Mouse (Mus musculus): ENCODE measurements around the gene Galnt2. TPM values are rescaled to one million over a fixed set of nuclear protein-coding genes. Genes with fewer than 3 reads are reported as not detected.
A peak's percentile ranks its signal among the peaks of the same experiment; 100 is the strongest.

Gene Galnt2
- polyA plus RNA-seq, 1 experiment: 59.4 TPM

DNA sequence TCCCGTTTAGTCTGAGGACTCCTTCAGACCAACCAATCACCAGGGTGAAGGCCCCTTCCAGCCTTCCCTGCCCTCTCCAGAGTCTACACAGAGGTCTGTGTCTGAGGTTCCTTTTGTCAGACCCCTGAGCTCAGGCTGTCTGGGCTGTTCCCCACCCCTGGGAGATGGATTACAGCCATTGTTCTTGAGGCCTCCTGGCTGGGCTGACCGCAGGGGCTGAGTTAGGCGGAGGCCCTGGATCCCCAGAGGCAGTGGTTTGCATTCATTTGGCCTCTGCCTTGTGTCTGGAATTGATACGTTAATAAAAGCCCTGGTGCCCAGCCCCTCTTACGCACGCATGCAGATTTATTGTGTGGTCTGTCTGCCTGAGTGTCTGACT is 53.1 kb downstream of the Galnt2 start:
- H3K79me2 ChIP-seq (ENCODE audit: control insufficient read depth, insufficient read depth): peaks cover 37% of the 10 kb centered on the region
- peak in 1 of 3 experiments; percentile 61 for TF ChIP-seq MYOG (IDR thresholded peaks at IDR 0.05; ENCODE audit: control insufficient read depth in 1 of 3, insufficient read depth in 1 of 3, insufficient read length in 2 of 3, low read depth in 2 of 3)
- TF ChIP-seq POLR2AphosphoS2 (IDR thresholded peaks at IDR 0.05; ENCODE audit: insufficient read length, low read depth): no peak
- H3K4me3 ChIP-seq: no peak overlapping the region
- H3K4me2 ChIP-seq (ENCODE audit: low read depth): peak overlapping the region; percentile 66
- H3K27me3 ChIP-seq (ENCODE audit: control insufficient read depth, insufficient read depth, insufficient read length): no peaks in the 10 kb centered on the region
- no peaks in the 10 kb centered on the region for H3K36me3 ChIP-seq (ENCODE audit: control insufficient read depth, insufficient read depth)
- H3ac ChIP-seq (ENCODE audit: control insufficient read depth, insufficient read length): no peak overlapping the region

DNA sequence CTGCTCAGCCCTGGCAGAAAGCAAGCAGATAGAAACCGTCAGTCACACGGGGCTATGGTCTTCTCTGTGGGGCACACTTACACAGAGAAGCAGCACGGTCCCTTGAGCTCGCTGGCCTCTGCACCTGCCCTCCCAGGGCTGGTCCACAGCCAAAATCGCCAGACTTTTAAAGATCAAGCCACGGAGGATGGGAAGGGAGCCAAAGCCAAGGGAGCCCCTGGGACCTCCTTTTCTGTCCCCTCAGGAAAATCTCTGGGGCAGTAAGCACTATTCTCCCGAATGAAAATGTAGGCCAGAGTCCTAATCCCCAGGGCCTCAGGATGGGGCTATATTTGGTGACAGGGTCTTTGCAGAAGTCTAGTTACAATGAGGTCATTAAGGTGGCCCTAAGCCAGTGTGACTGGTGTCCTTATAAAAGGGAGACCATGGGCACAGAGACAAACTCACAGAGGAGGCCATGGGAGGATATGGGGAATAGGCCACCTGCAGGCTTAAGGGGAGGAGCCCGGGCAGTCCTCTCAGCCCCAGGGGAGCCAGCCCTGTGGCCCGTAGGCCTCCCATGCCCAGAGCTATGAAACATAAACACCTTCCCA is 53.9 kb downstream of the Galnt2 start:
- Histone ChIP-seq H3K36me3 (ENCODE audit: control insufficient read depth, insufficient read depth) (no peaks in the 10 kb centered on the region), H3K4me3 (no peak overlapping the region), H3K27me3 (ENCODE audit: control insufficient read depth, insufficient read depth, insufficient read length) (no peaks in the 10 kb centered on the region), H3K4me2 (ENCODE audit: low read depth) (peak overlapping the region; percentile 66), H3K79me2 (ENCODE audit: control insufficient read depth, insufficient read depth) (peaks cover 36% of the 10 kb centered on the region), H3ac (ENCODE audit: control insufficient read depth, insufficient read length) (no peak overlapping the region)
- TF ChIP-seq TCF3 (IDR thresholded peaks at IDR 0.05; ENCODE audit: insufficient read length, low read depth) (no peak), MYOD1 (IDR thresholded peaks at IDR 0.05; ENCODE audit: control insufficient read depth in 1 of 3, insufficient read length in 2 of 3, low read depth in 2 of 3) (peak in 2 of 3 experiments; percentile 65 to 77), POLR2A (IDR thresholded peaks at IDR 0.05; ENCODE audit: insufficient read length, low read depth) (no peak), MYOG (IDR thresholded peaks at IDR 0.05; ENCODE audit: control insufficient read depth in 1 of 3, insufficient read depth in 1 of 3, insufficient read length in 2 of 3, low read depth in 2 of 3) (peak in 2 of 3 experiments; percentile 34 to 55), REST (IDR thresholded peaks at IDR 0.05; ENCODE audit: insufficient read depth, insufficient read length) (no peak)

DNA sequence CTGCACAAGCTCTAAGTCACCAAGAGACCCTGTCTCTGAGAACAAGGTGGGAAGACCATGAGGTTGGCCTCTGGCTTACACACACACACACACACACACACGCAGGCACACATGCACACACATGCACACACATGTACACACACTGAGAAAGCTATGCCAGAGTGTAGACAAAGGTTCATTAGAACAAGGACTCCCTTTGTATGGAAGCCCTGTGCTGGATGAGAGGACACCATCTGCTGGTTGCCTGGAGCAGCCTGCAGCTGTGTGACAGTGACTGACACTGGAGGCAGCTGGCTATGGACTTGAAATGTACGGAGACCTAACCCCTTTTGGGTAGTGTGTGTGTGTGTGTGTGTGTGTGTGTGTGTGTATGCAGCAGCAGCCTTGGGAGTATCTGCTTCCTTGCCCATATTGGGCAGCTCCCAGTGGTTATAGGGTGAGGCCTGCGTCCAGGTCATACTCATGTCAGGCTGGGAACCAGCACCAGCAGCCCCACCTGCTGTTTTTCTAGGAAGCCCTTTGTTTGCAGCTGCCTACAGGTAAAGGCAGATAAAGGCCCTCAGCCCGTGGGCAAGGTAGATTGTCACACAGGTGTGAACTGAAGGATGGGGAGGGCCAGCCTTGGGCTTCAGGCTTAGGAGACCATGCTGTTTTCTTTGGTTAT is 55.4 kb downstream of the Galnt2 start:
- no peak overlapping the region for H3K4me2 ChIP-seq (ENCODE audit: low read depth)
- H3K36me3 ChIP-seq (ENCODE audit: control insufficient read depth, insufficient read depth): no peaks in the 10 kb centered on the region
- peak in 2 of 3 experiments; percentile 70 to 87 for TF ChIP-seq MYOG (IDR thresholded peaks at IDR 0.05; ENCODE audit: control insufficient read depth in 1 of 3, insufficient read depth in 1 of 3, insufficient read length in 2 of 3, low read depth in 2 of 3)
- TF ChIP-seq SRF (IDR thresholded peaks at IDR 0.05; ENCODE audit: control insufficient read depth, insufficient read length, low read depth): peak; percentile 93
- TF ChIP-seq MAX (IDR thresholded peaks at IDR 0.05; ENCODE audit: low read depth): no peak
- peak; percentile 71 to 97 (median 93) for TF ChIP-seq MYOD1 (IDR thresholded peaks at IDR 0.05; ENCODE audit: control insufficient read depth in 1 of 3, insufficient read length in 2 of 3, low read depth in 2 of 3)
- no peak for TF ChIP-seq E2F4 (IDR thresholded peaks at IDR 0.05; ENCODE audit: insufficient read depth)
- no peak for TF ChIP-seq REST (IDR thresholded peaks at IDR 0.05; ENCODE audit: insufficient read depth, insufficient read length)
- no peak for TF ChIP-seq CEBPB (IDR thresholded peaks at IDR 0.05; ENCODE audit: insufficient read depth, poor library complexity, severe bottlenecking)
- peak; percentile 70 for TF ChIP-seq TCF3 (IDR thresholded peaks at IDR 0.05; ENCODE audit: insufficient read length, low read depth)
- no peak for TF ChIP-seq USF1 (IDR thresholded peaks at IDR 0.05; ENCODE audit: low read depth)
- no peak for TF ChIP-seq POLR2A (IDR thresholded peaks at IDR 0.05; ENCODE audit: insufficient read length, low read depth)
- no peak for TF ChIP-seq POLR2AphosphoS2 (IDR thresholded peaks at IDR 0.05; ENCODE audit: insufficient read length, low read depth)
- TF ChIP-seq TCF12 (IDR thresholded peaks at IDR 0.05; ENCODE audit: insufficient read depth, poor library complexity, severe bottlenecking): no peak
- H3K79me2 ChIP-seq (ENCODE audit: control insufficient read depth, insufficient read depth): peaks cover 27% of the 10 kb centered on the region
- H3K4me3 ChIP-seq: no peak overlapping the region
- H3ac ChIP-seq (ENCODE audit: control insufficient read depth, insufficient read length): no peak overlapping the region
- H3K27me3 ChIP-seq (ENCODE audit: control insufficient read depth, insufficient read depth, insufficient read length): no peaks in the 10 kb centered on the region

DNA sequence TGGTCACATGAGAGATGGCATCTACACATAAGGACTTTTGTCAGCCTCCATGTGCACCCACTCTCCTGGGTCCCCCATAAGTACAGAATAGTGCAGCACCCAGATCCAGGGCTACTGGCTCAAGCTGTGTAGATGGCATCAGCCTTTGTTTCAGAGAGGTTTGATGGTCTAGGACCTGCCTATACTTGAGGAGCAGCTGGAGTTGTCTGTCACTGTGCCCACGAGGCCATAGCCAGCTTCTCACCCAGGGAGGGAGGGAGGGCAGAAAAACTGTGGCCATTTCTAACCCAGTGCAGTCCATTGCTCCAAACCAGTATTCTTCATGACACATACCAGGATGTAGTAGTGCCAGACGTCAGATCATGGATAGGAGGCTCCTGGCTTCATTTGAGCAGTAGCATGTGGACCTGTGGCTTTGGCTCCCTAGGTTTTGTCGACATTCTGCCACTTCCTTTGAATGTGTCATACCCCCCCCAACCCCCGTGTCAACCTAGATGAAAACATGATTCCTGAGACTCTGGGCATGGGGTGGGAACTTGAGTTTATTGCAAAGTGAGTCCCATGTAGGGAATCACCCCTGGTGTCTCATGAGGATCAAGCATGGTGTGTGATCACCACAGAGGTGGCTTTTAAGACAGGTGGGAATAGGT is 57.1 kb downstream of the Galnt2 start:
- Histone ChIP-seq H3ac (ENCODE audit: control insufficient read depth, insufficient read length) (no peak overlapping the region), H3K36me3 (ENCODE audit: control insufficient read depth, insufficient read depth) (no peaks in the 10 kb centered on the region), H3K79me2 (ENCODE audit: control insufficient read depth, insufficient read depth) (peaks cover 11% of the 10 kb centered on the region), H3K4me2 (ENCODE audit: low read depth) (no peak overlapping the region), H3K27me3 (ENCODE audit: control insufficient read depth, insufficient read depth, insufficient read length) (no peaks in the 10 kb centered on the region), H3K4me3 (no peak overlapping the region)
- TF ChIP-seq MYOG (IDR thresholded peaks at IDR 0.05; ENCODE audit: control insufficient read depth in 1 of 3, insufficient read depth in 1 of 3, insufficient read length in 2 of 3, low read depth in 2 of 3): peak in 1 of 3 experiments; percentile 17
- peak; percentile 48 for TF ChIP-seq TCF12 (IDR thresholded peaks at IDR 0.05; ENCODE audit: insufficient read depth, poor library complexity, severe bottlenecking)
- TF ChIP-seq POLR2A (IDR thresholded peaks at IDR 0.05; ENCODE audit: insufficient read length, low read depth): no peak
- TF ChIP-seq MYOD1 (IDR thresholded peaks at IDR 0.05; ENCODE audit: control insufficient read depth in 1 of 3, insufficient read length in 2 of 3, low read depth in 2 of 3): peak; percentile 80 to 95 (median 86)
- TF ChIP-seq TCF3 (IDR thresholded peaks at IDR 0.05; ENCODE audit: insufficient read length, low read depth): peak; percentile 27

DNA sequence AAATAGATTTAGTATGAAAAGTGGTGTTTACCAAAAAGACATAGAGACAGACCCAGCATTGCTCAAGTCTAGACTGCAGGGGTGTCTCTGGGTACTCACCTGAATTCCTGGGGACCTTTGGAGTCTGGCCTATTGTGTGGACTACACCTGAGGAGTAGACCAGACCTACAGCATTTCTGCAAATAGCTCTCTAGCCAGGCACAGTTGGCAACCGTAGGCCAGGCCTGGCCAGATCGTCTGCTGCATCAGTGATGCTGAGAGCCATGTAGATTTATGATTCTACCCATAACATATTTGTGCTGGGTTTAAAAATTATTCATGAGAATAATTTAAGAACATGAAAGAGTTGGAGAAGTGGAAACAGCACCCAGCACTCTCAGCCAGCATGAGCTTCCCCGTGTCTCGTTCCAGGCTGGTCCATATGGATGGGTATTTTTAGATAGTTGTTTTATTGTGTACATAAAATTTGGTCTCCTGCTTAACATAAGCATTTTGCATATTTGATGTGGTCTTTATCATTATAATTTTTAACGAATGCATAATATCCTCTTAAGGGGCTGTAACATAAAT is 58.4 kb downstream of the Galnt2 start:
- H3K79me2 ChIP-seq (ENCODE audit: control insufficient read depth, insufficient read depth): peaks cover 9% of the 10 kb centered on the region
- TF ChIP-seq POLR2AphosphoS2 (IDR thresholded peaks at IDR 0.05; ENCODE audit: insufficient read length, low read depth) (no peak), CEBPB (IDR thresholded peaks at IDR 0.05; ENCODE audit: insufficient read depth, poor library complexity, severe bottlenecking) (no peak)

More for the DNA sequence above, 58.4 kb downstream of the Galnt2 start:
- H3K4me3 ChIP-seq: no peak overlapping the region
- no peaks in the 10 kb centered on the region for H3K27me3 ChIP-seq (ENCODE audit: control insufficient read depth, insufficient read depth, insufficient read length)
- H3ac ChIP-seq (ENCODE audit: control insufficient read depth, insufficient read length): no peak overlapping the region
- no peaks in the 10 kb centered on the region for H3K36me3 ChIP-seq (ENCODE audit: control insufficient read depth, insufficient read depth)
- no peak overlapping the region for H3K4me2 ChIP-seq (ENCODE audit: low read depth)

Data from myocyte (in vitro differentiated cells).